Mouse (Mus musculus) adrenal gland, adult 8-10 months (tissue): Measurements from ENCODE around the gene Gm47841. TPM values are rescaled to one million over a fixed set of nuclear protein-coding genes. Genes with fewer than 3 reads are reported as not detected.

Experiments
- DNase-seq: peaks from one replicate; pipeline ENCODE4 v3.0.0; 2022
- total RNA-seq, 4 experiments: library from RNA; stranded (reverse); gene quantifications; 2 replicates each; pipeline ENCODE4 v1.2.4; 2022

Gm47841 gene
- total RNA-seq, 4 experiments from 2014 or later: 0.38 TPM; not detected in 3

GRCm38 (mm10) chr15:101041966-101042365 lies 5.2 kb downstream of the Gm47841 start:
- DNase-seq: no peak

GRCm38 (mm10) chr15:101039651-101040050 lies 7.5 kb downstream of the Gm47841 start:
- DNase-seq: no peak

- DNase-seq: no peak
Measured at GRCm38 (mm10) chr15:101028960-101029359, 18.2 kb downstream of the Gm47841 start.

GRCm38 (mm10) chr15:101011352-101011751 lies 35.8 kb downstream of the Gm47841 start:
- no peak for DNase-seq

GRCm38 (mm10) chr15:101008386-101009010 lies 38.7 kb downstream of the Gm47841 start:
- no peak for DNase-seq

GRCm38 (mm10) chr15:101007236-101007635 lies 40.0 kb downstream of the Gm47841 start:
- DNase-seq: no peak

- peak; percentile 43 for DNase-seq
Measured at GRCm38 (mm10) chr15:101006251-101007040, 40.8 kb downstream of the Gm47841 start.

- DNase-seq: no peak
Measured at GRCm38 (mm10) chr15:101005717-101006116, 41.5 kb downstream of the Gm47841 start.

GRCm38 (mm10) chr15:101004538-101004937 lies 42.7 kb downstream of the Gm47841 start:
- DNase-seq: no peak

- DNase-seq: no peak
Measured at GRCm38 (mm10) chr15:101002466-101002865, 44.7 kb downstream of the Gm47841 start.

GRCm38 (mm10) chr15:101001685-101002084 lies 45.5 kb downstream of the Gm47841 start:
- no peak for DNase-seq

GRCm38 (mm10) chr15:100997090-100997489 lies 50.1 kb downstream of the Gm47841 start:
- no peak for DNase-seq

Other genes with a start within 250 kb of the Gm47841 start
- gene Scn8a, start 177.5 kb downstream of the Gm47841 start, total RNA-seq: 10 to 100 TPM in 2 of 4 experiments, 1 to 10 TPM in 2; 4.1 to 14.9 (median 8.5) TPM
- gene Fignl2, start 31.2 kb upstream of the Gm47841 start, total RNA-seq: 1 to 10 TPM; 6.4 to 9.1 (median 7.4) TPM
- 1 to 10 TPM in 1 of 4 experiments, under 1 TPM in 3; 0.75 to 1.1 (median 0.79) TPM for gene Ankrd33, start 68.4 kb upstream of the Gm47841 start, total RNA-seq
- gene Acvrl1, start 81.1 kb upstream of the Gm47841 start, total RNA-seq: 10 to 100 TPM; 14.5 to 24.7 (median 21.5) TPM
- 10 to 100 TPM in 3 of 4 experiments, 1 to 10 TPM in 1; 8.6 to 15.4 (median 12.1) TPM for gene Acvr1b, start 126.7 kb upstream of the Gm47841 start, total RNA-seq
- 10 to 100 TPM in 3 of 4 experiments, 1 to 10 TPM in 1; 8.8 to 19.6 (median 17.1) TPM for gene Grasp, start 176.8 kb upstream of the Gm47841 start, total RNA-seq
- 100 to 1,000 TPM in 2 of 4 experiments, 10 to 100 TPM in 2; 42.9 to 895 (median 124) TPM for gene Nr4a1, start 206.9 kb upstream of the Gm47841 start, total RNA-seq
- 10 to 100 TPM; 31.4 to 48.9 (median 37.0) TPM for gene Atg101, start 236.9 kb upstream of the Gm47841 start, total RNA-seq
- gene 6030408B16Rik, start 245.8 kb upstream of the Gm47841 start, total RNA-seq: under 1 TPM; 0.49 to 0.91 (median 0.71) TPM